Mouse (Mus musculus) myocyte (in vitro differentiated cells): Measurements from ENCODE around the gene Hydin.

ENCODE experiments used
- CEBPB ChIP-seq: IDR thresholded peaks from 2 replicates; pipeline ENCODE4 v1.6.1; 2011; ENCODE audit warnings: mild to moderate bottlenecking, moderate library complexity; ENCODE audit not compliant: poor library complexity, insufficient read depth, severe bottlenecking
- MAX ChIP-seq: IDR thresholded peaks from one replicate; pipeline ENCODE4 v1.6.1; 2011; ENCODE audit warnings: low read depth, mild to moderate bottlenecking, control low read depth
- MYOD1 ChIP-seq, 3 experiments: IDR thresholded peaks; one replicate each; pipeline ENCODE4 v1.6.1; 2011; ENCODE audit warnings: control low read depth in 2 of 3, low read depth in 2 of 3, mild to moderate bottlenecking in 2 of 3, moderate library complexity in 1 of 3; ENCODE audit not compliant: insufficient read length in 2 of 3, control insufficient read depth in 1 of 3
- POLR2A ChIP-seq: IDR thresholded peaks from one replicate; pipeline ENCODE4 v1.6.1; 2011; ENCODE audit warnings: low read depth, mild to moderate bottlenecking, control low read depth, moderate library complexity; ENCODE audit not compliant: insufficient read length
- POLR2AphosphoS2 ChIP-seq: IDR thresholded peaks from one replicate; pipeline ENCODE4 v1.6.1; 2011; ENCODE audit warnings: low read depth, control low read depth; ENCODE audit not compliant: insufficient read length
- TCF12 ChIP-seq: IDR thresholded peaks from one replicate; pipeline ENCODE4 v1.6.1; 2011; ENCODE audit warnings: mild to moderate bottlenecking, control low read depth; ENCODE audit not compliant: poor library complexity, insufficient read depth, severe bottlenecking
- TCF3 ChIP-seq: IDR thresholded peaks from one replicate; pipeline ENCODE4 v1.6.1; 2011; ENCODE audit warnings: low read depth, control low read depth; ENCODE audit not compliant: insufficient read length
- USF1 ChIP-seq: IDR thresholded peaks from one replicate; pipeline ENCODE4 v1.6.1; 2011; ENCODE audit warnings: low read depth, mild to moderate bottlenecking, control low read depth, moderate library complexity

- no peak for TF ChIP-seq POLR2A
- no peak for TF ChIP-seq CEBPB
- TF ChIP-seq POLR2AphosphoS2 = no peak
- no peak for TF ChIP-seq USF1
- no peak for TF ChIP-seq MAX
- no peak for TF ChIP-seq TCF3
- no peak for TF ChIP-seq MYOD1 (IDR thresholded peaks at IDR 0.05; ENCODE audit: control insufficient read depth in 1 of 3, insufficient read length in 2 of 3, low read depth in 2 of 3)
- no peak for TF ChIP-seq TCF12
These were observed 256.2 kb downstream of the Hydin start for GRCm38 (mm10) chr8:110522985-110523384.
